Mouse (Mus musculus): ENCODE measurements at regions not wholly inside any gene's neighbourhood (a gene's known extent, or its start where the extent isn't known, plus 50 kb on each side); places are given as distances from the start of the nearest gene placed in this dataset.

DNA sequence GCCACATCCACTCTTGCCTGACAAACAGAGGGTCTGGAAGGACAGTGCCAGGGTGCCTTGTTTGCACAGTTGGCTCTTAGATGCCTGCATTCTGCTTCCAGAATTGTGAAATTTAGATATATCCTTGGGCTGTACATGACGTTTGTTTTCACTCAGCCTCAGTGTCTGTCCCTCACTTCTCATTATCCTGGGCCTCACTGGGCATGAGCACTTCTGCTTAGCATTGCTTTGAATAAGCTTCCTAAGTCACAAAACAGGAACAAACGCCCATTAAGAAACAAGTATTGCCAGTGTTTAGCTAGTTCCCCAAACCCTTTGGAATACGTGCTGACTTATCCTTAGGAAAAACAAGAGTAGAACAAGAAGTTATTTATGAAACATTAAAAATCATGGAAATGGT, 148.0 kb upstream of the Col8a1 start:
- Histone ChIP-seq H3K4me3 (ENCODE audit: low read length) (no peak overlapping the region), H3K4me1 (replicated peaks; ENCODE audit: control insufficient read depth, insufficient read depth, low read length) (no peaks in the 10 kb centered on the region), H3K27me3 (ENCODE audit: control insufficient read depth, insufficient read depth, low read depth, low read length) (no peaks in the 10 kb centered on the region), H3K9ac (ENCODE audit: low read length) (no peak overlapping the region), H3K4me2 (ENCODE audit: low read depth, low read length) (no peak overlapping the region), H3K27ac (ENCODE audit: low read length) (no peak overlapping the region), H3K9me3 (ENCODE audit: control insufficient read depth, low read length) (no peaks in the 10 kb centered on the region), H3K36me3 (ENCODE audit: control insufficient read depth, insufficient read depth, low read length) (no peaks in the 10 kb centered on the region)
- no peak for ATAC-seq (ENCODE audit: low read depth)
- WGBS: 63% methylated on average over 3 of the region's 3 CpGs

DNA sequence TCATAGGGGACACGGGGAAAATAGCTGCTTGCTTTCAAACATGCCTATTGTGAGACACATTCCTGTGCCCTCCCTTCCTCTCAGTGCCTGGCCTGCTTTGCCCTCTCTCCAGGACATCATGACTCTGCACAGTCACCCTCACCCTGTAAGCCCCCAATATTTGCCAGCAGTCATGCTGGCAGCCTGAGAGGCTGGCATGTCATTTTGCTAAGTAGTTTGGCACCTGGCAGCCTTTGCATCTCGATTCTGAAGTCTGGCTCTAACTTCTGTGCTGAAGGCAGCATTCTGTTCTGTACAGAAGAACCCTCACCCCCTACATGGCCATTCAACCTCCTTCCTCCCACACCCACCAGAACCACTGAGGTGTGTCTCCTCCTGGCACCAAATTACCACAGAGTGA, 157.5 kb upstream of the Col8a1 start:
- H3K36me3 ChIP-seq (ENCODE audit: control insufficient read depth, insufficient read depth, low read length): no peaks in the 10 kb centered on the region
- no peaks in the 10 kb centered on the region for H3K4me1 ChIP-seq (replicated peaks; ENCODE audit: control insufficient read depth, insufficient read depth, low read length)
- 56% methylated on average over 2 of the region's 2 CpGs for WGBS
- no peak for ATAC-seq (ENCODE audit: low read depth)
- no peak overlapping the region for H3K4me3 ChIP-seq (ENCODE audit: low read length)
- no peaks in the 10 kb centered on the region for H3K9me3 ChIP-seq (ENCODE audit: control insufficient read depth, low read length)
- no peak overlapping the region for H3K27ac ChIP-seq (ENCODE audit: low read length)
- H3K9ac ChIP-seq (ENCODE audit: low read length): no peak overlapping the region
- no peak overlapping the region for H3K4me2 ChIP-seq (ENCODE audit: low read depth, low read length)
- no peaks in the 10 kb centered on the region for H3K27me3 ChIP-seq (ENCODE audit: control insufficient read depth, insufficient read depth, low read depth, low read length)

DNA sequence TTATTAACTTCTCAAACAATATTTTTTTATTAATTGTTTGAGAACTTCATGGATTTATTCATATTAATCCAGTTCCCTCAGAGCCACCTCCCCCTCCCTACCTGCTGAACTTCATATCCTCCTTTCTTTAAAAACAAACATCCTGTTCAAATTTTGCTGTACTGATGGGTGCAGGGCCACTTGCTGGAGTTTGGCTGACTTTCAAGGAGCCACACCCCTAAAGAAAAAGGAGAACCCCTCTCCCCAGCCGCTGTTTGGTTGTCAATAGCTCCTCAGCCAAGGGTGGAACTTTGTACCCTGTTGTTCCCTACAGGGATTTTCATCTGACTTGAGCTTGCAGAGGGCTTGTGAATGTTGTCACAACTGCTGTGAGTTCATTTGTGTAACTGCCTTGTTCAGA, 160.0 kb upstream of the Col8a1 start:
- Histone ChIP-seq H3K9ac (ENCODE audit: low read length) (no peak overlapping the region), H3K4me1 (replicated peaks; ENCODE audit: control insufficient read depth, insufficient read depth, low read length) (no peaks in the 10 kb centered on the region), H3K9me3 (ENCODE audit: control insufficient read depth, low read length) (no peaks in the 10 kb centered on the region), H3K27ac (ENCODE audit: low read length) (no peak overlapping the region), H3K4me3 (ENCODE audit: low read length) (no peak overlapping the region), H3K36me3 (ENCODE audit: control insufficient read depth, insufficient read depth, low read length) (no peaks in the 10 kb centered on the region), H3K4me2 (ENCODE audit: low read depth, low read length) (no peak overlapping the region), H3K27me3 (ENCODE audit: control insufficient read depth, insufficient read depth, low read depth, low read length) (no peaks in the 10 kb centered on the region)
- ATAC-seq (ENCODE audit: low read depth): no peak
- 54% methylated on average over 1 of the region's 1 CpGs for WGBS

DNA sequence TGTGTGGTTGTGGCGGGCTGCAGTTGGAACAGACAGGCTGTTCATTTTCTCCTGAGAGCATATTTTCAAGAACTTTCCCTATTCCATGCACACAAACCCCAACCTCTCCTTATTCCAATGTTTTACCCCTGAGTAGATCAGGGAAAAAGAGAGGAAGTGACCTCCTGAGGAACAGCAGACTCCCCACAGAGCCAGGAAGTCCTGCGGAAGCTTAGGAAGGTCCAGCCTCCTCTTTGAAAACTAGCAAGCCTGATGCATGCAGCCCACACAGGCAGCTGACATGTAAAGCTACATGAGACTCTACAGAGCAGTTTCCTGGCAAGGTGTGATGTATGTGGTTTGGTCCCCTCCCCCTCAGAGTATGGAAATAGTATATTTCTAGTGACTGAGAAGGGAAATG, 160.9 kb upstream of the Col8a1 start:
- 68% methylated on average over 2 of the region's 2 CpGs for WGBS
- Histone ChIP-seq H3K9ac (ENCODE audit: low read length) (no peak overlapping the region), H3K36me3 (ENCODE audit: control insufficient read depth, insufficient read depth, low read length) (no peaks in the 10 kb centered on the region), H3K4me2 (ENCODE audit: low read depth, low read length) (no peak overlapping the region), H3K27me3 (ENCODE audit: control insufficient read depth, insufficient read depth, low read depth, low read length) (no peaks in the 10 kb centered on the region), H3K27ac (ENCODE audit: low read length) (no peak overlapping the region), H3K4me1 (replicated peaks; ENCODE audit: control insufficient read depth, insufficient read depth, low read length) (no peaks in the 10 kb centered on the region), H3K4me3 (ENCODE audit: low read length) (no peak overlapping the region), H3K9me3 (ENCODE audit: control insufficient read depth, low read length) (no peaks in the 10 kb centered on the region)
- ATAC-seq (ENCODE audit: low read depth): no peak

DNA sequence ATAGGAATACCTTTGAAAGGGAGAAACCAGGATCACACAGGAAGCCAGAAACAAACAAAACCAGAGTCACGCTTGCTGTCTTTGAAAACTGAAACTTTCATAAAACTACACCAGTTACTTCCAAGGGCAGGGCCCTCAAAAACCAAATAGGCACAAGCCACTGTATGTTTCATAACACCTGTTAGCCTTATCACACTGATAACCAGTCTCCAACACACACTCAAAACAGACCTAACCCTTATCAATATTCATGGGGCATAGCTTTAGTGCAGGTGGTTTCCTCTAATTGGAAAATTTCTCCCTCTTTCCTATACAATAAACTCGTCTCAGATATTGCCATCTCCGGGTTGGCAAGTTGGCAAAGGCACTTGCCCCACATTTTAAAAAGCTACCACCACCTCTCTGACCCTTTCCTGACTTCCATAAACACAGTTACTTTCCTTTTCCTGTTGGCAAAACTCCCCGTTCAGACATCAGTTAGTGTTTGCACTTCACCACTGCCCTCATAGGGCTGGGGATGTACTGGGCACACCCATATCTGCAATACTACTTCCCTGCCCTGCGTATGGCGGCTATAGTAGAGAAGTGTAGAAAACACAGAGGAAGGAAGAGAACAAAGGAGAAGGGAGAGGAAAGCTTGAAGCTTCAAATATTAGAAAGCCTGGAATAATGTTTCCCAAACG, 169.1 kb upstream of the Col8a1 start:
- no peaks in the 10 kb centered on the region for H3K4me1 ChIP-seq (replicated peaks; ENCODE audit: control insufficient read depth, insufficient read depth, low read length)
- no peak overlapping the region for H3K27ac ChIP-seq (ENCODE audit: low read length)
- ATAC-seq (ENCODE audit: low read depth): 0 out of 2 replicates have a peak, but pooled peaks have one; percentile 31
- 50% methylated on average over 7 of the region's 7 CpGs for WGBS
- H3K4me3 ChIP-seq (ENCODE audit: low read length): no peak overlapping the region
- no peaks in the 10 kb centered on the region for H3K27me3 ChIP-seq (ENCODE audit: control insufficient read depth, insufficient read depth, low read depth, low read length)
- H3K9ac ChIP-seq (ENCODE audit: low read length): no peak overlapping the region
- H3K4me2 ChIP-seq (ENCODE audit: low read depth, low read length): no peak overlapping the region
- H3K36me3 ChIP-seq (ENCODE audit: control insufficient read depth, insufficient read depth, low read length): no peaks in the 10 kb centered on the region
- no peaks in the 10 kb centered on the region for H3K9me3 ChIP-seq (ENCODE audit: control insufficient read depth, low read length)

DNA sequence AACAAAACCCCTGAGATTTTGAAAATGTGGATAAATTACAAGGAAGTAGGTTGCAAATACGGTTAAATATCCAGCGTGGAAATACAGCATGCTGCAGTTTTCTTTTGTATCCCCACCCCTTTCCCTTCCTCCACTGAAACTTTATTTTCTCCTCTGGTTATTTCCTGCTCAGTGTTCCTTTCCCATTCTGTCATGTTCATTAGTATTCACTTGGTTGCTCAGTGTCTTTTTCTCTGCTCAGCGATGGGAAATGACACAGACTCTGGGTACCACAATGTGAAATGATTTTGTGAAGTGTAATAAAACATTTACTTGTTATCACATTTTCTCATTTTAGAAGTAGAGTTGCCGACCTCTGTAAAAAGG, 169.6 kb upstream of the Col8a1 start:
- Histone ChIP-seq H3K4me2 (ENCODE audit: low read depth, low read length) (no peak overlapping the region), H3K36me3 (ENCODE audit: control insufficient read depth, insufficient read depth, low read length) (no peaks in the 10 kb centered on the region), H3K4me3 (ENCODE audit: low read length) (no peak overlapping the region), H3K27ac (ENCODE audit: low read length) (no peak overlapping the region), H3K9me3 (ENCODE audit: control insufficient read depth, low read length) (no peaks in the 10 kb centered on the region), H3K4me1 (replicated peaks; ENCODE audit: control insufficient read depth, insufficient read depth, low read length) (no peaks in the 10 kb centered on the region), H3K9ac (ENCODE audit: low read length) (no peak overlapping the region), H3K27me3 (ENCODE audit: control insufficient read depth, insufficient read depth, low read depth, low read length) (no peaks in the 10 kb centered on the region)
- 71% methylated on average over 4 of the region's 4 CpGs for WGBS
- no peak for ATAC-seq (ENCODE audit: low read depth)

DNA sequence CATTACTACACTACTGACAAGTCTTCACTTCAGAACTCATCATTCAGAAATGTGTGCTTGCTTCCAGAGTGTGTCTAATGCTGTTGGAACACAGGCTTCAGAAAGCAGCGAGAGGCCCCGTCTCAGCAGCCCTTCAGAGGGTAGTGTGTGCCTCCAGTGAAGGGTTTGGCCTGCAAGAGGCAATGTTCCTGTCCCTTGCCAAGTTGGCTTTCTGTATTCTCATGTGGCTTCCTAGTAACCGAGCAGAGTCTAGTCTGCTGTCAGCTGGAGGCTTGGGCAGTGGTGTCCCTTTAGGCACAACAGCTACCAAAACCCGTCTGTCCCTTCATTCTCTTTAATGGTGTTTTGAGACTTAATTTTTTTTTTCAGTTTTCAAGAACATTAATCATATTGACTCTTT, 173.3 kb upstream of the Col8a1 start:
- ATAC-seq (ENCODE audit: low read depth): peak; percentile 15; the same call in 1 of the 2 replicates
- Histone ChIP-seq H3K9ac (ENCODE audit: low read length) (no peak overlapping the region), H3K27me3 (ENCODE audit: control insufficient read depth, insufficient read depth, low read depth, low read length) (no peaks in the 10 kb centered on the region), H3K36me3 (ENCODE audit: control insufficient read depth, insufficient read depth, low read length) (no peaks in the 10 kb centered on the region), H3K4me2 (ENCODE audit: low read depth, low read length) (no peak overlapping the region), H3K27ac (ENCODE audit: low read length) (no peak overlapping the region), H3K9me3 (ENCODE audit: control insufficient read depth, low read length) (no peaks in the 10 kb centered on the region), H3K4me3 (ENCODE audit: low read length) (no peak overlapping the region), H3K4me1 (replicated peaks; ENCODE audit: control insufficient read depth, insufficient read depth, low read length) (no peaks in the 10 kb centered on the region)
- 55% methylated on average over 4 of the region's 4 CpGs for WGBS

DNA sequence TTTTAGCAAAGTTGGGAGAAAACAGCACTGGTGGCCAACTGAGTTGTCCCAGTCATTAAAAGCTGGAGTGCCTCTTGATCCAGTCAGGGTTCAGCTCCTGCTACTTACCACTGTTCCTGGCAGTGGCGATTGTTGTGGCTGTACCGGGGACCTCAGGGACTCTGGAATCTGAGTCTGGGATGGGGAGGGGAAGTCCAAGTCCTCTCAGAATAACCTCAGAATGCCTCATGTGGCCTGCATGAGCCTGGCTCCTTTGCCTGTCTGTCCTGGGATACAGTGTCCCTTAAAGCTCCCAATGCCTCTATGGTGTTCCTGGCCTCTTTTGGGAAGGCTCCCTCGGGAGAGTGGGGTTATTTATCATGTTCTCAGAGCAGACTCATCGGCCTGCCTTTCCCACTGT, 173.8 kb upstream of the Col8a1 start:
- 0 out of 2 replicates have a peak, but pooled peaks have one; percentile 20 for ATAC-seq (ENCODE audit: low read depth)
- H3K4me3 ChIP-seq (ENCODE audit: low read length): no peak overlapping the region
- no peak overlapping the region for H3K4me2 ChIP-seq (ENCODE audit: low read depth, low read length)
- H3K27me3 ChIP-seq (ENCODE audit: control insufficient read depth, insufficient read depth, low read depth, low read length): no peaks in the 10 kb centered on the region
- 25% methylated on average over 4 of the region's 4 CpGs for WGBS
- no peaks in the 10 kb centered on the region for H3K4me1 ChIP-seq (replicated peaks; ENCODE audit: control insufficient read depth, insufficient read depth, low read length)
- H3K36me3 ChIP-seq (ENCODE audit: control insufficient read depth, insufficient read depth, low read length): no peaks in the 10 kb centered on the region
- no peak overlapping the region for H3K27ac ChIP-seq (ENCODE audit: low read length)
- H3K9ac ChIP-seq (ENCODE audit: low read length): no peak overlapping the region
- H3K9me3 ChIP-seq (ENCODE audit: control insufficient read depth, low read length): no peaks in the 10 kb centered on the region

DNA sequence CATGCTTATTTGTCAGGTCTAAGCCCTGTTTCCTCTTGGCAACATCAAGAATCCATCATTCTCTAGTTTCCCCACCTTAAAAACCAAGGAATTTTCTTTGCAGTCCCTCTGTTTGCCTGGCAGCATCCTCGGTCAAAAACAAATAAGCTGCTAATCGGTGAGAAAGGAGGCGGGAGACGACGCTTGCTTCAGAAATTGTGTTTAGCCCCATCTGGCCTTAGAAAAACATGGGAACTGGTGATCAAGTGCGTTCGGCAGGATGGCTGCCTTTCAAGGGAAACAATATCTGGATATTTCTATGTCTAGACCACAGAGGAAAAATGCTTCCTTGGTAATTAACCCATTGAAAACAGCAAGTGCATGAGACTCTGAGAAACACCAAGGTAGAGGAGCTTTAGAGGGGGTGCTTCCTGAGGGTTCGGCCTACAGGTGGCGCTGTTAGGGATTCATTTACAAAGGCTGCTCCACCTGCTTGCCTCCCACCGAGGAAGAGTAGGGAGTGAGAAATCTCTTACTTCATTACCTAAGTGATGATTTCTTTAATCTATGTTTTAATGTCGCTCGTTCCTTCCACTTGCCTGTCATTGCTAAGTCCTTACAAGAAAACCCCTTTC, 174.7 kb upstream of the Col8a1 start:
- no peaks in the 10 kb centered on the region for H3K27me3 ChIP-seq (ENCODE audit: control insufficient read depth, insufficient read depth, low read depth, low read length)
- ATAC-seq (ENCODE audit: low read depth): no peak
- WGBS: 75% methylated on average over 12 of the region's 12 CpGs

More for the DNA sequence above, 174.7 kb upstream of the Col8a1 start:
- Histone ChIP-seq H3K36me3 (ENCODE audit: control insufficient read depth, insufficient read depth, low read length) (no peaks in the 10 kb centered on the region), H3K27ac (ENCODE audit: low read length) (no peak overlapping the region), H3K4me3 (ENCODE audit: low read length) (no peak overlapping the region), H3K4me2 (ENCODE audit: low read depth, low read length) (no peak overlapping the region), H3K9me3 (ENCODE audit: control insufficient read depth, low read length) (no peaks in the 10 kb centered on the region), H3K4me1 (replicated peaks; ENCODE audit: control insufficient read depth, insufficient read depth, low read length) (no peaks in the 10 kb centered on the region), H3K9ac (ENCODE audit: low read length) (no peak overlapping the region)

All from lung, embryonic 16.5 days (tissue).